Mouse (Mus musculus) limb, embryonic 13.5 days (tissue): ENCODE measurements around the gene Ddi2. TPM values are rescaled to one million over a fixed set of nuclear protein-coding genes. Genes with fewer than 3 reads are reported as not detected.
"Not testable (repeated sequence)": the region's sequence is repeated elsewhere in the genome, so short reads cannot be mapped to it uniquely, and the experiment has no call there.

Experiments
- ATAC-seq: fragments of 200-750 bp; cut with Nextera tagmentation; 2 replicates; pipeline ENCODE4 v1.8.0; 2017; ENCODE audit warnings: low read depth, moderate number of reproducible peaks, moderate TSS enrichment; ENCODE audit not compliant: low FRiP score
- H3K27ac ChIP-seq: fragments of 300-500 bp; sonication (generic); 2 replicates; pipeline ENCODE4 v1.5.1; 2015; ENCODE audit warnings: inconsistent platforms, mild to moderate bottlenecking, moderate library complexity
- H3K27me3 ChIP-seq: fragments of 300-500 bp; sonication (generic); 2 replicates; pipeline ENCODE4 v1.6.1; 2015; ENCODE audit warnings: mild to moderate bottlenecking, inconsistent platforms
- H3K36me3 ChIP-seq: fragments of 300-500 bp; sonication (generic); 2 replicates; pipeline ENCODE4 v1.6.1; 2015; ENCODE audit warnings: inconsistent platforms, mild to moderate bottlenecking, moderate library complexity
- H3K4me1 ChIP-seq: fragments of 300-500 bp; sonication (generic); 2 replicates; pipeline ENCODE4 v1.6.1; 2015; ENCODE audit warnings: inconsistent platforms
- H3K4me2 ChIP-seq: fragments of 300-500 bp; sonication (generic); replicated peaks from 2 replicates; pipeline ENCODE4 v1.6.1; 2015; ENCODE audit warnings: inconsistent platforms, mild to moderate bottlenecking, moderate library complexity
- H3K4me3 ChIP-seq: fragments of 300-500 bp; sonication (generic); 2 replicates; pipeline ENCODE4 v1.5.1; 2015; ENCODE audit warnings: moderate library complexity, mild to moderate bottlenecking, inconsistent platforms
- H3K9ac ChIP-seq: fragments of 300-500 bp; sonication (generic); 2 replicates; pipeline ENCODE4 v1.6.1; 2015; ENCODE audit warnings: mild to moderate bottlenecking, inconsistent platforms
- H3K9me3 ChIP-seq: fragments of 300-500 bp; sonication (generic); 2 replicates; pipeline ENCODE4 v1.6.1; 2016; ENCODE audit warnings: inconsistent platforms
- WGBS: fragments of 180-500 bp; shearing (Covaris S2); methylation state at CpG from one replicate; pipeline ENCODE4 v1.1.7; 2015; 5-methylcytosine and 5-hydroxymethylcytosine counted together
- polyA plus RNA-seq: library from polyadenylated mRNA; unstranded; fragments of >200 nt; fragmentation: Nextera tagmentation; extraction: Ambion mirVana; gene quantifications from 2 replicates; pipeline ENCODE4 v1.2.1, GENCODE M21; 2015

Ddi2 gene
- 21.8 and 23.4 TPM in 2 replicates for polyA plus RNA-seq

DNA sequence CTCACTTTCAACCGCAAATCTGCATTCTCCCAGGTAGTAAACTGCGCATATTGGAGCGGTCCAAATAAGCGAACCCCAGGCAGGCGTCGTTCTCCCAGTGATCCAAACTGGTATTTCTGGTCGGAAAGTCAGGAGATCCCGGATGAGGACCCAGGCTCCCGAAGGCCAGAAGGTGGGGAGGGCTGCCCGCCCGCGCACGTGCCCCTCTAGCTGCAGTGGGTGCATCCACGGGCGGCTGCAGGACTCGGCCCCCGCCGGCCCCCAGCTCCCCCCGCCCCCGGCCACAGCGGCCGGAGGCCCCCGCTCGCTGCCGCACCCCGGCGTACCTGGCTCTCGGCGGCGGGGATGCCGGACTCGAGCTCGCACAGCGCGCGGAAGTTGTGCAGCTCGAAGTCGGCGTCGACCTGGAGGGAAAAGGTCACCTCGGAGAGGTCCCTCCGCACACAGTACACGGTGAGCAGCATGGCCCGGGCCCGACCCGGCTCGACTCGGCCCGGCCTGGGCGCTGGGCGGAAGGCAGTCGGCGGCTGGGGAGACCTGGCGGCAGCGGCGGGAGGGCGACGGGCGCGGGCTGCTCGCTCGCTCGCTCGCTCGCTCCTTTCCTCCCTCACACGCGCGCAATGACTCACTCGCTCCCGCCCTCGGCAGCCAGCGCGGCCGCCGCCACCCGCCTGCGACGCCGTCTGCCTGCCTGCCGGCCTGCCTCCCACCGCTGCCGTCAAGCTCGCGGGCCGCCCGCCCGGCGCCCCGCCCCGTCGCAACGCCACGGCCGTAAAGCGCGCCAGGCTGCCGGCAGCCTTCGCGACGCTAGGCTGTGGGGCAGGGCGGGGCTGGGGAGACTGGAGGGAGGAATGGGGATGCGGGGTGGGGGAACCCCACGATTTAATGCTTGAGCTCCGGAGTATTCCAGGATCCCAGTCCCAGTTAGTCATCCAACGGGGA is at the start of gene Ddi2:
TSS of gene Ddi2 (minus strand) at position 689 of the 942 bp plus-strand sequence.
- Histone ChIP-seq H3K36me3 (peaks cover 12% of the 10 kb centered on the region; the same call in 1 of the 2 replicates), H3K27ac (peak within 1 kb of the TSS; percentile 92), H3K27me3 (no peaks in the 10 kb centered on the region), H3K4me1 (peaks cover 24% of the 10 kb centered on the region), H3K4me3 (peak within 1 kb of the TSS; percentile 100), H3K9ac (peak within 1 kb of the TSS; percentile 95), H3K4me2 (peak within 1 kb of the TSS; percentile 81), H3K9me3 (no peaks in the 10 kb centered on the region)
- peak; percentile 86 for ATAC-seq
- WGBS = 0% methylated on average over 99 of the region's 105 CpGs

- not testable (repeated sequence) for H3K9ac ChIP-seq, H3K4me3 ChIP-seq, H3K4me1 ChIP-seq, H3K27me3 ChIP-seq, H3K27ac ChIP-seq, H3K9me3 ChIP-seq, ATAC-seq, H3K4me2 ChIP-seq
- peaks cover 96% of the 10 kb centered on the region for H3K36me3 ChIP-seq
- WGBS = 85% methylated on average over 4 of the region's 4 CpGs
Observed at GRCm38 (mm10) chr4:141773019-141773418, 49.8 kb upstream of the Ddi2 start.

- H3K27me3 ChIP-seq = no peaks in the 10 kb centered on the region
- H3K9me3 ChIP-seq = no peaks in the 10 kb centered on the region
- no peak overlapping the region for H3K9ac ChIP-seq
- 94% methylated on average over 8 of the region's 8 CpGs for WGBS
- H3K4me1 ChIP-seq = peaks cover 13% of the 10 kb centered on the region
- ATAC-seq = no peak
- no peak overlapping the region for H3K27ac ChIP-seq
- H3K4me2 ChIP-seq = no peak overlapping the region
- peaks cover 100% of the 10 kb centered on the region for H3K36me3 ChIP-seq
- H3K4me3 ChIP-seq = no peak overlapping the region
Observed at GRCm38 (mm10) chr4:141771823-141772222, 48.6 kb upstream of the Ddi2 start.

DNA sequence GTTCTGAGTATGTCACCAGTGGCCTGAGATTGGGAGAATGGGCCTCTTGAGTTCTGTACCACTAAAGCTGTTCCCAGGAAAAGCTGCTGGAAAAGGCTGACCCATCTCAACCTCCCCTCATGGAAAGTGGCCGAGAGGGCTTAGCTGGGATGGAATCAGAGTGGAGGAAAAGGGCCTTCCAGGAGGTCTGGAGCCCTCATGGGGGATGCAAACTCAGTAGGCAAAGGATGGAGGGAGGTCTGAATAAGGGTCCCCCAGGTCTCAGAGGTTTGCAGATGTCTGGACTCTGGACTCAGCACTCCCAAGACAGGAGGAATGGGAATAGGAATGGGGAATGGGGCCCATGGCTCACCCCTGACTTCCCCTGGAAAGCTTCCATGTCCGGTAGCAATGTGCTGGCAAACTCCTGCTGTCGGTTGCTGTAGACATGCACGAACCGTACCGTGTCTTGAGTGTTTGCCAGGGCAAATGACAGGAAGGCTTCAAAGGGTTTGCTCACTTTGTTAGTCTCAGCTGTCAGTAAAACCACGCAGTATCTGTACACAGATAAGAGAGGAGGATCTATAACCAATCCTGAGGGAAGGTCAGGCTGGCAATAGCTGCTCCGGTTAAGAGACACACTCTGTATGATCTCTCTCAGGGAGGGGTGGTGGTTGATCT is 46.4 kb upstream of the Ddi2 start:
- no peak overlapping the region for H3K27ac ChIP-seq
- no peak overlapping the region for H3K4me3 ChIP-seq
- WGBS = 91% methylated on average over 8 of the region's 8 CpGs
- H3K27me3 ChIP-seq = no peaks in the 10 kb centered on the region
- no peak overlapping the region for H3K4me2 ChIP-seq
- no peak for ATAC-seq
- peaks cover 96% of the 10 kb centered on the region for H3K36me3 ChIP-seq
- no peak overlapping the region for H3K9ac ChIP-seq
- H3K9me3 ChIP-seq = no peaks in the 10 kb centered on the region
- H3K4me1 ChIP-seq = peaks cover 22% of the 10 kb centered on the region

GRCm38 (mm10) chr4:141767353-141768036 is 44.3 kb upstream of the Ddi2 start:
- H3K36me3 ChIP-seq = peaks cover 96% of the 10 kb centered on the region
- H3K27ac ChIP-seq = peak overlapping the region; percentile 90
- WGBS = 77% methylated on average over 19 of the region's 19 CpGs
- ATAC-seq = no peak; the same call in 1 of the 2 replicates
- H3K4me1 ChIP-seq = peaks cover 22% of the 10 kb centered on the region
- peak overlapping the region; percentile 41 for H3K4me2 ChIP-seq
- no peak overlapping the region; the same call in 1 of the 2 replicates for H3K9ac ChIP-seq
- no peaks in the 10 kb centered on the region for H3K9me3 ChIP-seq
- H3K27me3 ChIP-seq = no peaks in the 10 kb centered on the region
- no peak overlapping the region for H3K4me3 ChIP-seq

- peak overlapping the region; percentile 90 for H3K27ac ChIP-seq
- no peak overlapping the region for H3K4me3 ChIP-seq
- peaks cover 96% of the 10 kb centered on the region for H3K36me3 ChIP-seq
- 49% methylated on average over 19 of the region's 19 CpGs for WGBS
- H3K9ac ChIP-seq = no peak overlapping the region; the same call in 1 of the 2 replicates
- peak; percentile 64 for ATAC-seq
- H3K4me1 ChIP-seq = peaks cover 22% of the 10 kb centered on the region
- H3K9me3 ChIP-seq = no peaks in the 10 kb centered on the region
- peak overlapping the region; percentile 41 for H3K4me2 ChIP-seq
- no peaks in the 10 kb centered on the region for H3K27me3 ChIP-seq
Observed at GRCm38 (mm10) chr4:141766668-141767352, 43.6 kb upstream of the Ddi2 start.

DNA sequence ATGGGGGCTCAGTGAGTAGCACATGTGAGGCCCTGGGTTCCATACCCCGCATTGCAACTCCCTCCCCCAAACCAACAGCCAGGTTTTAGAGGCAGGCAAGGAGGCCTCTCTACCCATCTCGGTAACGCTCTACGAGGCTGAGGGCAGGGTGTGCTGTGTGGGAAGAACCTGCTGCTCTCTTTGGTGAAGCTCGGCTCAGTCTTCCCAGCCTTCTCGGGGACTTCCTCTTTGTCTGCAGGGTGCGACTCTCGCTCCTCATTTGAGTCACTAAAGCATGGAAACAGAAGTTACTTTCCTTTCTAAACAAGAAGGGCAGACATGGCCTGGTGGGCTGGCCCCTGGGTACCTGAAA is 43.1 kb upstream of the Ddi2 start:
- 80% methylated on average over 8 of the region's 8 CpGs for WGBS

DNA sequence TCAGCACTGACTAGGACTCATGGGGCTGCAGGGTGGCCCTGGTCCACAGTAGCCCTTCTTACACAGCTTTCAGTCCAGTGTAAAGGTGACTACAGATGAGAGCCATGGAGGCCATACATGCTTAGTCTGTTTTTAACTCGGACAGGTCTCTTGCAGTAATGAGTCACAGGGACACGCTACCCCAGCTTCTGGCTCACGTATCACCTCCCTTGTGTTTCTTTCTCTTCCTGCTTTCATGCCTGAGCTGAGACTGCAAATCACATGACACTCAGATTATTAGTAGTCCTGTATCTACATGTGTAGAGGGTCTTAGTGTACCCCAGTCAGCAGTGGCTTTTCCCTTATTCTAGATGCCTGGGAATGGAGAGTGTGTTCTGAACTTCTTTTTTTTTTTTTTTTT is 41.8 kb upstream of the Ddi2 start:
- peaks cover 88% of the 10 kb centered on the region for H3K36me3 ChIP-seq
- 92% methylated on average over 3 of the region's 3 CpGs for WGBS
- no peak overlapping the region for H3K4me3 ChIP-seq
- no peak overlapping the region for H3K4me2 ChIP-seq
- H3K4me1 ChIP-seq = peaks cover 22% of the 10 kb centered on the region
- no peak for ATAC-seq
- H3K27ac ChIP-seq = no peak overlapping the region
- H3K9me3 ChIP-seq = no peaks in the 10 kb centered on the region
- H3K27me3 ChIP-seq = no peaks in the 10 kb centered on the region
- H3K9ac ChIP-seq = no peak overlapping the region

More for the DNA sequence above, 43.1 kb upstream of the Ddi2 start:
- Histone ChIP-seq H3K36me3 (peaks cover 95% of the 10 kb centered on the region), H3K9ac (no peak overlapping the region), H3K4me2 (peak overlapping the region; percentile 41; the same call in 1 of the 2 replicates), H3K4me1 (peaks cover 22% of the 10 kb centered on the region), H3K27me3 (no peaks in the 10 kb centered on the region), H3K9me3 (no peaks in the 10 kb centered on the region), H3K27ac (peak overlapping the region; percentile 90; the same call in 1 of the 2 replicates), H3K4me3 (no peak overlapping the region)
- no peak for ATAC-seq

DNA sequence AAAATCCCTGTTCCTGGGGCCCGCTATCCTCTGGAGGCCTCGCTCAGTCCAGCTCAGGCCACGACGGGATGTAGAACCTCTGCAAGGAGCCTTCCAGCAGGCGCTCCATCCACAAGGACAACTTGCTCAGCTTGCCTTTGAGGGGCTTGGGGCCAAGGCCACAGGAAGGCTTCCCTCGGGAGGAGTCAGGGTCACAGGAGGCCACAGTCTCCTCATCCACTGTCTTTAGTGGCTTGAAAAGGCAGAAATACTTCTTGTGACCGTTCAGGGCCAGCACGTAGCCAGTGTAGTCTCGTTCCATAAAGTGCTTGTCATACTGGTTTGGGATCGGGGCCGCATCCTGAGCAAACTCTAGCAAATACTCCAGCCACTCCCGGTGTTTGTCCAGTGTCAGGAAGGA is 40.3 kb upstream of the Ddi2 start:
- WGBS = 94% methylated on average over 12 of the region's 12 CpGs
- H3K27me3 ChIP-seq = no peaks in the 10 kb centered on the region
- no peaks in the 10 kb centered on the region for H3K9me3 ChIP-seq
- no peak overlapping the region for H3K27ac ChIP-seq
- H3K4me3 ChIP-seq = no peak overlapping the region
- H3K4me1 ChIP-seq = peaks cover 22% of the 10 kb centered on the region
- peaks cover 72% of the 10 kb centered on the region for H3K36me3 ChIP-seq
- no peak overlapping the region for H3K9ac ChIP-seq
- no peak overlapping the region for H3K4me2 ChIP-seq
- no peak for ATAC-seq

GRCm38 (mm10) chr4:141762102-141762598 is 38.9 kb upstream of the Ddi2 start:
- H3K9me3 ChIP-seq = no peaks in the 10 kb centered on the region
- no peak for ATAC-seq
- no peak overlapping the region for H3K27ac ChIP-seq
- H3K9ac ChIP-seq = no peak overlapping the region
- H3K27me3 ChIP-seq = no peaks in the 10 kb centered on the region
- WGBS = 91% methylated on average over 13 of the region's 13 CpGs
- H3K4me1 ChIP-seq = peaks cover 12% of the 10 kb centered on the region
- no peak overlapping the region for H3K4me3 ChIP-seq
- peaks cover 59% of the 10 kb centered on the region for H3K36me3 ChIP-seq
- H3K4me2 ChIP-seq = no peak overlapping the region

DNA sequence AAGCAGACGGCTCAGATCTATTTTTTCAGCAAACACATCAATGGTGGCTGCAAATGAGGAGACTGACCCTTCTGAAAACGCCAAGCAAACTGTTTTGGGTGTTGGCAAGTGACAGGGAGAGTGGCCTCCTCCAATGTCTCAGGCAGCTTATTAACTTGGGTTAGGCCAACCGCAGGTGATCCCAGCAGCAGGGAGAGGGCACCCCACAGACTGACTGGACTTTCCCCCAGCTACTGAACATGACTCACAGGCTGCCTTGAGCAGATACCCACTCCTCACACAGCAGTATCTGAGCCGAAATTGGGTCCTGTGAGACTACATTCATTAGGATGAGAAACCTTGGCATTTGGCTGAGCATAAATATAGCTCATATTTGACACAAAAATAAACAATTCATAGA is 37.7 kb upstream of the Ddi2 start:
- Histone ChIP-seq H3K27me3 (no peaks in the 10 kb centered on the region), H3K9me3 (no peaks in the 10 kb centered on the region), H3K4me1 (no peaks in the 10 kb centered on the region; the same call in 1 of the 2 replicates), H3K9ac (no peak overlapping the region), H3K4me3 (no peak overlapping the region), H3K4me2 (no peak overlapping the region), H3K27ac (no peak overlapping the region), H3K36me3 (peaks cover 47% of the 10 kb centered on the region)
- WGBS = 79% methylated on average over 4 of the region's 4 CpGs
- ATAC-seq = no peak
